Mouse (Mus musculus) ES-CJ7 (cell line): ENCODE measurements around the gene D630039A03Rik.

Experiments
- DNase-seq: peaks from one replicate; pipeline ENCODE4 v3.0.0; 2011; ENCODE audit warnings: low read depth, low spot score

D630039A03Rik gene

GRCm38 (mm10) chr4:57916201-57916661, at the start of gene D630039A03Rik:
D630039A03Rik (minus strand) TSS chr4:57916297.
- DNase-seq = no peak

GRCm38 (mm10) chr4:57965516-57965915, 49.4 kb upstream of the D630039A03Rik start:
- no peak for DNase-seq

- DNase-seq = no peak
Measured at GRCm38 (mm10) chr4:57964143-57964542, 48.0 kb upstream of the D630039A03Rik start.

- DNase-seq = no peak
Measured at GRCm38 (mm10) chr4:57959056-57959455, 43.0 kb upstream of the D630039A03Rik start.

GRCm38 (mm10) chr4:57958098-57958497, 42.0 kb upstream of the D630039A03Rik start:
- no peak for DNase-seq

- peak; percentile 28 for DNase-seq
Measured at GRCm38 (mm10) chr4:57957200-57958085, 41.3 kb upstream of the D630039A03Rik start.

- DNase-seq = peak; percentile 98
Measured at GRCm38 (mm10) chr4:57956029-57956960, 40.2 kb upstream of the D630039A03Rik start, which contains the start of gene Txn1. Txn1 (minus strand) TSS chr4:57956411.

GRCm38 (mm10) chr4:57955544-57955958, 39.5 kb upstream of the D630039A03Rik start:
- DNase-seq = peak; percentile 80

GRCm38 (mm10) chr4:57954991-57955390, 38.9 kb upstream of the D630039A03Rik start:
- DNase-seq = no peak

GRCm38 (mm10) chr4:57954580-57954979, 38.5 kb upstream of the D630039A03Rik start:
- DNase-seq = no peak

- no peak for DNase-seq
Measured at GRCm38 (mm10) chr4:57953796-57954195, 37.7 kb upstream of the D630039A03Rik start.

- no peak for DNase-seq
Measured at GRCm38 (mm10) chr4:57952891-57953290, 36.8 kb upstream of the D630039A03Rik start.

GRCm38 (mm10) chr4:57952416-57952815, 36.3 kb upstream of the D630039A03Rik start:
- no peak for DNase-seq

GRCm38 (mm10) chr4:57949866-57950265, 33.8 kb upstream of the D630039A03Rik start:
- no peak for DNase-seq

GRCm38 (mm10) chr4:57947476-57947875, 31.4 kb upstream of the D630039A03Rik start:
- DNase-seq = no peak

- DNase-seq = no peak
Measured at GRCm38 (mm10) chr4:57947036-57947435, 30.9 kb upstream of the D630039A03Rik start.

GRCm38 (mm10) chr4:57942892-57943291, 26.8 kb upstream of the D630039A03Rik start:
- DNase-seq = no peak

GRCm38 (mm10) chr4:57940631-57941030, 24.5 kb upstream of the D630039A03Rik start:
- DNase-seq = no peak

GRCm38 (mm10) chr4:57937292-57937691, 21.2 kb upstream of the D630039A03Rik start:
- no peak for DNase-seq

- DNase-seq = peak; percentile 77
Measured at GRCm38 (mm10) chr4:57934181-57934580, 18.1 kb upstream of the D630039A03Rik start.

- no peak for DNase-seq
Measured at GRCm38 (mm10) chr4:57930559-57931170, 14.6 kb upstream of the D630039A03Rik start.
